Mouse (Mus musculus): ENCODE measurements around the gene Cep131.

Cep131 gene

DNA sequence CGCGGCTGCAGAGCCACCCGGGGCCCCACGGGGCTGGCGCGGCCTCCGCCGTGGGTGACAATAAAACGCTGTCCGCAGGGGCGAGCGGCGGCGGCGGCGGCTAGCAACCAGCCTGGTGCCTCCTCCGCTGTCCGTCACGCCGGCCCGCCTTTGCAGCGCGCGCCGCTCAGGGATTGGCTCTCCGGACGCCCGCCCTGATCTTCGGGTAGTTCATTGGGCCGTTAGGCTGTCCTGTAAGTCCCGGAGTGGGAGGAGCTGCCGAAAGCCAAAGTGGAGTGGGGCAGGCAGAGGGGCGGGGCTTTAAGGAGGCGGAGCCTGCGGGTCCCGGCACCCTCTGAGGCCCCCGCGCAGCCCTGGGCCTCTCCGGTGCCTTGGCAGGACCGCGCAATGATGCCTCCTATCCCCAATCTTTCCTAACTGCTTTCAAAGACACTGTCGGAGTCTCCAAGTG lies at the start of gene Cep131:
Cep131 (minus strand) TSS at position 126 of the 451 bp plus-strand sequence.
- Histone ChIP-seq H3K9me3 (ENCODE audit: low read length) (no peaks in the 10 kb centered on the region), H3K4me1 (replicated peaks; ENCODE audit: low read depth, low read length) (peaks cover 71% of the 10 kb centered on the region), H3K27me3 (ENCODE audit: insufficient read depth, low read length) (no peaks in the 10 kb centered on the region), H3K36me3 (ENCODE audit: insufficient read depth, low read length) (peaks cover 36% of the 10 kb centered on the region), H3K4me3 (replicated peaks; ENCODE audit: low read length) (peak within 1 kb of the TSS; percentile 93)
- TF ChIP-seq CTCF (conservative IDR thresholded peaks at IDR 0.05; ENCODE audit: low read length): no peak
- no peak for TF ChIP-seq POU5F1 (IDR thresholded peaks at IDR 0.05; ENCODE audit: borderline replicate concordance, low read length)
- TF ChIP-seq NANOG (IDR thresholded peaks at IDR 0.05; ENCODE audit: borderline replicate concordance, low read length): no peak

DNA sequence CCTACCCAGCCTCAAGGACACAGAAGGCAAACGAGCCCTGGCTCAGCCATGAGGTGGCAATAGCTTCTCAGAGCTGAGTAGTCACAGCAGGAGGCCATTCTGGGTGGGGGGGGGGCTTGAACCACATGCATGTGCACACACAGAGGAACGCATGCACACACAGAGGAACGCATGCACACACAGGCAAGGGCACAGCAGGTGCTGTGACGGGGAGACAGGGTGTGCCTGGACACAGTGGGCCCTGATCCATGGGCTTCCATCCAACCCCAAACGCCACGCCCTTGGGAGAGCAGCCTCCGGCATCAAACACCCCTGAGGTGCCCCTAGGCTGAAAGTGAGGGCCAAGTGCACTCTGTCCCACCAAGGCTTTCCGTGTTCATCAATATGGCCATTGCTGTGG lies 49.6 kb upstream of the Cep131 start:
- Histone ChIP-seq H3K9me3 (ENCODE audit: low read length) (no peaks in the 10 kb centered on the region), H3K4me3 (replicated peaks; ENCODE audit: low read length) (no peak overlapping the region), H3K36me3 (ENCODE audit: insufficient read depth, low read length) (peaks cover 92% of the 10 kb centered on the region), H3K27me3 (ENCODE audit: insufficient read depth, low read length) (no peaks in the 10 kb centered on the region), H3K4me1 (replicated peaks; ENCODE audit: low read depth, low read length) (peaks cover 68% of the 10 kb centered on the region)
- no peak for TF ChIP-seq NANOG (IDR thresholded peaks at IDR 0.05; ENCODE audit: borderline replicate concordance, low read length)
- no peak for TF ChIP-seq POU5F1 (IDR thresholded peaks at IDR 0.05; ENCODE audit: borderline replicate concordance, low read length)
- no peak for TF ChIP-seq CTCF (conservative IDR thresholded peaks at IDR 0.05; ENCODE audit: low read length)

DNA sequence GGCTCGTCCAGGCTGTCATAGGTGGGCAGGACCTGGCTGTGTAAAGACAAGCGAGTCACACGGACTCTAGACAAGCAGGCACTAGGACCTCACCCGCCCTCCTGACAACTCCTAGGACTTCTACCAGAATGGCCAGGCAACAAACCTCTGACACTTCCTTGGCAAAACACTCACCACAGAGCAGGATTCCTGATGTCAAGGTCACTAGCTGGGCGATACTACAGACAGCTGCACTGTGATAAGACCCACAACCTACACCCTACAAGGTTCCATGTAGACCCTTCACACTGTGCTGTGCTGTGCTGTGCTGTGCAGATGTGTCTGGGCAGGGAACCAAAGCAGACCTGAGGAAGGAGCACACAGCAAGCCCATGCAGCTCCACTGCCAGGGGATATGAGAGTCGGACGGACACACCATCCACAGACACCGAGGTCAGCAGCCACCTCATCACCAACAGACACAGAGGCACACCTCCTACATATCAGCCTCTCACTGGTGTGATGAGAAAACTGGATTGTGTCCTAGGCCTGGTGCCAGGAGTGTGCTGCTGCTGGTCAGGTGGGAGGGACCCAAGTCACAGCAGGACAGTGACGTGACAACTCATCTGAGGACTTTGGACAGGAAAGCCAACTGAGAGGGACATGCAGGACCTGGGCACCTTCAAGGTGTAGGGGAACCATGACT lies 48.4 kb upstream of the Cep131 start:
- H3K4me1 ChIP-seq (replicated peaks; ENCODE audit: low read depth, low read length): peaks cover 60% of the 10 kb centered on the region
- H3K4me3 ChIP-seq (replicated peaks; ENCODE audit: low read length): no peak overlapping the region
- no peak for TF ChIP-seq CTCF (conservative IDR thresholded peaks at IDR 0.05; ENCODE audit: low read length)
- TF ChIP-seq NANOG (IDR thresholded peaks at IDR 0.05; ENCODE audit: borderline replicate concordance, low read length): no peak
- no peak for TF ChIP-seq POU5F1 (IDR thresholded peaks at IDR 0.05; ENCODE audit: borderline replicate concordance, low read length)
- peaks cover 96% of the 10 kb centered on the region for H3K36me3 ChIP-seq (ENCODE audit: insufficient read depth, low read length)
- H3K27me3 ChIP-seq (ENCODE audit: insufficient read depth, low read length): no peaks in the 10 kb centered on the region
- no peaks in the 10 kb centered on the region for H3K9me3 ChIP-seq (ENCODE audit: low read length)

DNA sequence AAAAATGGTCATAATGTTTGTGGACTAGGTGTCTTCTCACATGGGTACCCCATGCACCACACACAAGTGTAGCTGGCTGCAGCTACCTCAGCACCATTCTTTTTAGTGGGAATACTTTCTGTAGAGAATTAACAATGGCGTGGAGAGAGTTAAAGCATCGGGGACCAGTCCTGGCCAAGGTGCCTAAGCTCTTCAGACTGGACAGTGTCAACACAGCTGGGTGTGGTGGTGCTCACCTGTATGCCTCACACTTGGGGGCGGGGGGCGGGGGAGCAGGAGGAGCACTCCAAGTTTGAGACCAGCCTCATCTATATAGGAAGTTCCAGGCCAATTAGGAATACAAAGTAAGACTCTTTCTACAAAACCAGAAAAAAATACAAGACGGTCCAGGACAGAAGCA lies 47.5 kb upstream of the Cep131 start:
- TF ChIP-seq CTCF (conservative IDR thresholded peaks at IDR 0.05; ENCODE audit: low read length) (no peak), NANOG (IDR thresholded peaks at IDR 0.05; ENCODE audit: borderline replicate concordance, low read length) (no peak), POU5F1 (IDR thresholded peaks at IDR 0.05; ENCODE audit: borderline replicate concordance, low read length) (no peak)
- H3K4me3 ChIP-seq (replicated peaks; ENCODE audit: low read length): no peak overlapping the region
- H3K27me3 ChIP-seq (ENCODE audit: insufficient read depth, low read length): no peaks in the 10 kb centered on the region
- no peaks in the 10 kb centered on the region for H3K9me3 ChIP-seq (ENCODE audit: low read length)
- H3K4me1 ChIP-seq (replicated peaks; ENCODE audit: low read depth, low read length): peaks cover 52% of the 10 kb centered on the region
- peaks cover 96% of the 10 kb centered on the region for H3K36me3 ChIP-seq (ENCODE audit: insufficient read depth, low read length)

DNA sequence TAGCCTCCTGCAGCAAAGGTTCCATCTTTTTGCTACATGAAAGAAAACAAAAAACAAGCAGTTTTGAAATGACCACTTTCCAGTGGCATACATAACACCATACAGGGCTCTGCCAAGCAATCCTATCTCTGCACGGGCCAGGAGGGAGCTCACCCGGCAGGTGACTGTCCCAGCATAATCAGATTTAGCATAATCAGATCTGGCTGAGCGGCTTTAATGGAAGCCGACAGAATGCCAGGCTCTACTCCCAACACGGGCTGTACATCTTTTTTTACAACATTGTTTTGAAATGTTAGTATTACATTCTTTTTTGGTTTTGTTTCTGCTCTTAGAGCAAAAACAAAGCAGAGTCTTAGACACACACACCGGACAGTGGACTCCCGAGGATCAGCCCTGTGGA lies 42.7 kb upstream of the Cep131 start:
- Histone ChIP-seq H3K4me1 (replicated peaks; ENCODE audit: low read depth, low read length) (peaks cover 24% of the 10 kb centered on the region), H3K36me3 (ENCODE audit: insufficient read depth, low read length) (peaks cover 94% of the 10 kb centered on the region), H3K9me3 (ENCODE audit: low read length) (no peaks in the 10 kb centered on the region), H3K27me3 (ENCODE audit: insufficient read depth, low read length) (no peaks in the 10 kb centered on the region), H3K4me3 (replicated peaks; ENCODE audit: low read length) (no peak overlapping the region)
- TF ChIP-seq NANOG (IDR thresholded peaks at IDR 0.05; ENCODE audit: borderline replicate concordance, low read length) (no peak), CTCF (conservative IDR thresholded peaks at IDR 0.05; ENCODE audit: low read length) (no peak), POU5F1 (IDR thresholded peaks at IDR 0.05; ENCODE audit: borderline replicate concordance, low read length) (no peak)

DNA sequence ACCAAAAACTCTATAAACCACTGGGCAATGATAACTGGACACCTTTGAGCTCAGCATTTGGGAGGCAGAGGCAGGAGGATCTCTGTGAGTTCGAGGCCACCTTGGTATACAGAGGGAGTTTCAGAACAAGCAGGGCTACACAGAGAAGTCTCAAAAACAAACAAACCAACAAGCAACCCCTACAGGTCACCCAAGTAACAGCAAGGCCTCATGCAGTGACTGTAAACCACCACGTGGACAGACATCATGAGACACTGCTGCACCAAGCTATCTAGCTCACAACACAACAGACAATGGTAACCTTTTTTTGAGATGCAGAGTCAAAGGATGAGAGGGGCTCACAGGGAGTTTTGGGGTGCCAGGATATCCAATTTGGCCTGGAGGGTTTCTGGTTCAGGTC lies 40.2 kb upstream of the Cep131 start:
- TF ChIP-seq CTCF (conservative IDR thresholded peaks at IDR 0.05; ENCODE audit: low read length): no peak
- no peak for TF ChIP-seq POU5F1 (IDR thresholded peaks at IDR 0.05; ENCODE audit: borderline replicate concordance, low read length)
- TF ChIP-seq NANOG (IDR thresholded peaks at IDR 0.05; ENCODE audit: borderline replicate concordance, low read length): no peak
- no peak overlapping the region for H3K4me3 ChIP-seq (replicated peaks; ENCODE audit: low read length)

DNA sequence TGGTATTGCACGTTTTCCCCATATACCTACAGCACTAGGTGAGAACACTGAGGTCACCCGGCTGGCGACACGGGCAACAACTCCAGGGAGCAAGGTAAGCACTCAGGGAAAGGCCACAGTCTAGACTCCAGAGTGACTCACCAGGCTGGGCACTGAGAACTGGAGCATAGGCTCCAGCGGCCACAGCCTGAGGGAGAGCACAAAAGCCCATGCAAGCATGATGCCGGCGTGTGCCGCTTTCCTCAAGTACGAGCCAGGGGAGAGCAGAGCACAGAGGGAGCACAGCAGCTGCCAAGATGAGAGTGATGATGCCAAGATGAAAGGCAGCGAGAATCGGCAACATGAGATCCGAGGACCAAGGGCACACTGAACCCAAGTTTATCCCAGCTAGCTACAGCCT lies 35.5 kb upstream of the Cep131 start:
- no peaks in the 10 kb centered on the region for H3K27me3 ChIP-seq (ENCODE audit: insufficient read depth, low read length)
- peaks cover 91% of the 10 kb centered on the region for H3K36me3 ChIP-seq (ENCODE audit: insufficient read depth, low read length)
- H3K9me3 ChIP-seq (ENCODE audit: low read length): no peaks in the 10 kb centered on the region
- peaks cover 65% of the 10 kb centered on the region for H3K4me1 ChIP-seq (replicated peaks; ENCODE audit: low read depth, low read length)
- no peak for TF ChIP-seq CTCF (conservative IDR thresholded peaks at IDR 0.05; ENCODE audit: low read length)
- no peak overlapping the region for H3K4me3 ChIP-seq (replicated peaks; ENCODE audit: low read length)

More for the DNA sequence above, 40.2 kb upstream of the Cep131 start:
- peaks cover 44% of the 10 kb centered on the region for H3K4me1 ChIP-seq (replicated peaks; ENCODE audit: low read depth, low read length)
- H3K9me3 ChIP-seq (ENCODE audit: low read length): no peaks in the 10 kb centered on the region
- H3K27me3 ChIP-seq (ENCODE audit: insufficient read depth, low read length): no peaks in the 10 kb centered on the region
- H3K36me3 ChIP-seq (ENCODE audit: insufficient read depth, low read length): peaks cover 92% of the 10 kb centered on the region

DNA sequence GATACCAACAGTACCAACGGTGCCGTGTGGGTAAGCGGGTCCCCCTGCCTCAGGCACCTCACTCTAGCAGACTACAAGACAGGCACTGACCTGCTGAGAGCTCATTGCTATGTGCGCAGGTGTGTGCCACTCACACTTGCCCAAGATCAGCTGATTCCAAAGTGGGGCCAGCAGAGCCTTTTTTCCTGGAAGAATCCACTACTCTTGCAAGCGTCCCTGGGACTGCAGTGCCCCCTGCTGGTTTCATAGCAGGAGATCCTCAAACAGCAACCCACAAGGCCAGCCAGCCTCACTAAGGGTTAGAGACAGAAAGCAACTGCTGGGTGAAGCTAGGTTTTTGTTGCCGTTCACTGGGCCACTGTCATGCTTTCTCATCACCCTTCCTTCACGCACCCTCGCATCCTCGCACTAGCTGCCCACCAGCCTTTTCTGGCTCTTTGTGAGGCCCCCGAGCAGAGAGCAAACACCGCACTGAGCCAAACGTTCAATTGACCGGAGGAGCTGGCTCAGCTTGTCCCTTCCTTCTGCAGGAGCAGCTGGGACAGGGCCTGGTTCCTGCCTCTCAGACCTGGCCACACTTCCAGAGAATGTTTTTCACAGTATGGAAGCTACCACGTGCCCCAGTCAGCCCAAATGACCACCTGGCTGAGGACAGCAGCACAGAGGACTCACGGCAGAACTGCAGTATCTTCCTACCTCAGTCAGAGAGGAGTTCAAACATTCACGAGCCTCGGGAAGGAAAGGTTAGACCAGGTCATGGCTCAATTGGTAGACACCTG lies 34.2 kb upstream of the Cep131 start:
- H3K9me3 ChIP-seq (ENCODE audit: low read length): no peaks in the 10 kb centered on the region
- no peak overlapping the region for H3K4me3 ChIP-seq (replicated peaks; ENCODE audit: low read length)
- peaks cover 60% of the 10 kb centered on the region for H3K4me1 ChIP-seq (replicated peaks; ENCODE audit: low read depth, low read length)
- no peaks in the 10 kb centered on the region for H3K27me3 ChIP-seq (ENCODE audit: insufficient read depth, low read length)
- peaks cover 95% of the 10 kb centered on the region for H3K36me3 ChIP-seq (ENCODE audit: insufficient read depth, low read length)
- TF ChIP-seq NANOG (IDR thresholded peaks at IDR 0.05; ENCODE audit: borderline replicate concordance, low read length): no peak
- peak; percentile 40 for TF ChIP-seq CTCF (conservative IDR thresholded peaks at IDR 0.05; ENCODE audit: low read length)
